Comparison of ENCODE assay signal across 12 mouse cellular contexts in genomic region chr9:107702606-107703185, GRCm38 (mm10). TPM values are rescaled to one million over a fixed set of nuclear protein-coding genes. Genes with fewer than 3 reads are reported as not detected.
DNase-seq lines count a peak whose midpoint lies in the region; ATAC-seq and TF ChIP-seq lines count a peak whose summit lies in the region.
"Had no signal": no experiment of that assay in that cellular context is flagged by ENCODE, and none has a peak within 500 bp of the region (broad histone marks: within the 10 kb centered on the region; RNA-seq: fewer than 3 reads in every experiment).

No protein-coding gene starts in this region.

- no peak overlapping the region for H3K4me2 ChIP-seq in kidney, postnatal 0 days (ENCODE audit: low read length)
- no peak overlapping the region for H3K4me2 ChIP-seq in intestine, embryonic 16.5 days (ENCODE audit: low read depth, low read length)
- H3K4me2 ChIP-seq in midbrain, postnatal 0 days (ENCODE audit: low read depth, low read length, poor library complexity, severe bottlenecking): no peak overlapping the region
- H3K4me2 ChIP-seq: liver, embryonic 11.5 days had no signal

- no peaks in the 10 kb centered on the region; the same call in 1 of the 2 replicates for H3K36me3 ChIP-seq in kidney, postnatal 0 days (ENCODE audit: insufficient read depth, low read length)
- no peaks in the 10 kb centered on the region for H3K36me3 ChIP-seq in intestine, embryonic 16.5 days (ENCODE audit: control insufficient read depth, insufficient read depth, low read length)
- H3K36me3 ChIP-seq in midbrain, postnatal 0 days (ENCODE audit: insufficient read depth, low read length): peaks cover 19% of the 10 kb centered on the region; the same call in 1 of the 2 replicates

- peak overlapping the region; percentile 47; the same call in 1 of the 2 replicates for H3K27ac ChIP-seq in kidney, postnatal 0 days
- H3K27ac ChIP-seq in intestine, embryonic 16.5 days (ENCODE audit: low read length): no peak overlapping the region
- H3K27ac ChIP-seq in midbrain, postnatal 0 days (ENCODE audit: low read depth, low read length): no peak overlapping the region

- no peak overlapping the region for H3K9ac ChIP-seq in kidney, postnatal 0 days (ENCODE audit: low read depth, low read length)
- peak overlapping the region; percentile 27; the same call in 1 of the 2 replicates for H3K9ac ChIP-seq in intestine, embryonic 16.5 days (ENCODE audit: low read depth, low read length)
- H3K9ac ChIP-seq in midbrain, postnatal 0 days (replicated peaks; ENCODE audit: low read length, poor library complexity, severe bottlenecking): no peak overlapping the region

- H3K4me3 ChIP-seq in kidney, postnatal 0 days (replicated peaks; ENCODE audit: low read depth, low read length): no peak overlapping the region
- H3K4me3 ChIP-seq in intestine, embryonic 16.5 days (ENCODE audit: low read length): no peak overlapping the region
- H3K4me3 ChIP-seq in midbrain, postnatal 0 days (ENCODE audit: low read depth, low read length): no peak overlapping the region

- H3K4me1 ChIP-seq in kidney, postnatal 0 days (replicated peaks; ENCODE audit: insufficient read depth, low read length): peaks cover 76% of the 10 kb centered on the region
- peaks cover 93% of the 10 kb centered on the region for H3K4me1 ChIP-seq in intestine, embryonic 16.5 days (ENCODE audit: control insufficient read depth, insufficient read depth, low read length)
- peaks cover 37% of the 10 kb centered on the region for H3K4me1 ChIP-seq in midbrain, postnatal 0 days (ENCODE audit: insufficient read depth, low read length)

- ATAC-seq in kidney, postnatal 0 days (replicated peaks; ENCODE audit: low FRiP score, low read depth): no peak
- ATAC-seq in intestine, embryonic 16.5 days: no peak
- ATAC-seq in midbrain, postnatal 0 days (ENCODE audit: low FRiP score): no peak
- ATAC-seq: Patski had no signal

- DNase-seq in cerebellum, postnatal 10 days: peak; percentile 51 to 67
- no peak for DNase-seq in cerebellum, adult 11 months
- DNase-seq in kidney, postnatal 0 days (ENCODE audit: low spot score): no peak
- DNase-seq in kidney, adult 9 months: no peak
- DNase-seq in midbrain, postnatal 0 days (ENCODE audit: low spot score): peak; percentile 64
- DNase-seq in adrenal gland, postnatal 14 days: no peak
- DNase-seq in thymus, postnatal 4 days: no peak
- DNase-seq: kidney, postnatal 14 days; spleen, adult 18-20 months had no signal

- no peak for TF ChIP-seq CTCF in kidney, postnatal 0 days (IDR thresholded peaks at IDR 0.05; ENCODE audit: low read depth)
- TF ChIP-seq CTCF in midbrain, postnatal 0 days (IDR thresholded peaks at IDR 0.05): no peak

- no peaks in the 10 kb centered on the region for H3K9me3 ChIP-seq in kidney, postnatal 0 days (replicated peaks; ENCODE audit: low read length)
- no peaks in the 10 kb centered on the region for H3K9me3 ChIP-seq in intestine, embryonic 16.5 days (ENCODE audit: control insufficient read depth, low read length)
- H3K9me3 ChIP-seq in midbrain, postnatal 0 days (ENCODE audit: low read length): no peaks in the 10 kb centered on the region

- no peaks in the 10 kb centered on the region for H3K27me3 ChIP-seq in kidney, postnatal 0 days (ENCODE audit: insufficient read depth, low read length)
- H3K27me3 ChIP-seq in intestine, embryonic 16.5 days (replicated peaks; ENCODE audit: control insufficient read depth, insufficient read depth, low read length): no peaks in the 10 kb centered on the region
- no peaks in the 10 kb centered on the region for H3K27me3 ChIP-seq in midbrain, postnatal 0 days (ENCODE audit: insufficient read depth, low read length)
- H3K27me3 ChIP-seq: Patski had no signal

- 57% methylated on average over 3 of the region's 3 CpGs for whole genome bisulfite sequencing in kidney, postnatal 0 days
- WGBS in intestine, embryonic 16.5 days: 70% methylated on average over 3 of the region's 3 CpGs
- WGBS in midbrain, postnatal 0 days: 74% methylated on average over 3 of the region's 3 CpGs

RNA-seq across cellular contexts. Expression of gene Sema3f, which starts 7.6 kb away (rescaled TPM):
- 16.2 and 17.3 TPM in 2 replicates for polyA plus RNA-seq in kidney, postnatal 0 days (2015; fragmentation: Nextera tagmentation; extraction: Ambion mirVana)
- polyA plus RNA-seq in intestine, embryonic 16.5 days (2015; fragmentation: Nextera tagmentation; extraction: Ambion mirVana): 5.7 and 8.3 TPM in 2 replicates
- total RNA-seq in midbrain, postnatal 0 days (2014; rRNA removed): 115 and 120 TPM in 2 replicates
- 13.5 and 14.1 TPM in 2 replicates for polyA plus RNA-seq in midbrain, postnatal 0 days (2015; fragmentation: Nextera tagmentation; extraction: Ambion mirVana)
- total RNA-seq in adrenal gland, postnatal 14 days (2021): 22.8 and 25.9 TPM in 2 replicates

RNA-seq across cellular contexts. Expression of gene Gnat1, which starts 23.2 kb away (rescaled TPM):
- polyA plus RNA-seq in kidney, postnatal 0 days (2015; fragmentation: Nextera tagmentation; extraction: Ambion mirVana): 0.89 and 1.2 TPM in 2 replicates
- 0.98 and 1.6 TPM in 2 replicates for polyA plus RNA-seq in intestine, embryonic 16.5 days (2015; fragmentation: Nextera tagmentation; extraction: Ambion mirVana)
- total RNA-seq in midbrain, postnatal 0 days (2014; rRNA removed): 0.52 and 0.55 TPM in 2 replicates
- 2.3 and 2.6 TPM in 2 replicates for polyA plus RNA-seq in midbrain, postnatal 0 days (2015; fragmentation: Nextera tagmentation; extraction: Ambion mirVana)
- total RNA-seq in adrenal gland, postnatal 14 days (2021): 0.34 and 0.41 TPM in 2 replicates

RNA-seq across cellular contexts. Expression of gene Slc38a3, which starts 33.4 kb away (rescaled TPM):
- 12.9 and 14.7 TPM in 2 replicates for polyA plus RNA-seq in kidney, postnatal 0 days (2015; fragmentation: Nextera tagmentation; extraction: Ambion mirVana)
- polyA plus RNA-seq in intestine, embryonic 16.5 days (2015; fragmentation: Nextera tagmentation; extraction: Ambion mirVana): 10.1 TPM in 2 replicates
- 70.0 and 94.5 TPM in 2 replicates for total RNA-seq in midbrain, postnatal 0 days (2014; rRNA removed)
- 37.6 and 44.6 TPM in 2 replicates for polyA plus RNA-seq in midbrain, postnatal 0 days (2015; fragmentation: Nextera tagmentation; extraction: Ambion mirVana)
- total RNA-seq in adrenal gland, postnatal 14 days (2021): 4.9 and 85.2 TPM in 2 replicates

Comparison
In these comparisons a context has a peak if more than half of its experiments do, and no peak if none do; other contexts are left out.
1. DNase-seq: peak in cerebellum, postnatal 10 days (2 of 2) and midbrain, postnatal 0 days (single experiment); none in cerebellum, adult 11 months (single experiment), kidney, postnatal 0 days (single experiment), kidney, adult 9 months (single experiment), adrenal gland, postnatal 14 days (single experiment) and thymus, postnatal 4 days (single experiment).